Mouse (Mus musculus): ENCODE data around the gene Stxbp5l.
"Not testable (repeated sequence)": the region's sequence is repeated elsewhere in the genome, so short reads cannot be mapped to it uniquely, and the experiment has no call there.

Stxbp5l gene

DNA sequence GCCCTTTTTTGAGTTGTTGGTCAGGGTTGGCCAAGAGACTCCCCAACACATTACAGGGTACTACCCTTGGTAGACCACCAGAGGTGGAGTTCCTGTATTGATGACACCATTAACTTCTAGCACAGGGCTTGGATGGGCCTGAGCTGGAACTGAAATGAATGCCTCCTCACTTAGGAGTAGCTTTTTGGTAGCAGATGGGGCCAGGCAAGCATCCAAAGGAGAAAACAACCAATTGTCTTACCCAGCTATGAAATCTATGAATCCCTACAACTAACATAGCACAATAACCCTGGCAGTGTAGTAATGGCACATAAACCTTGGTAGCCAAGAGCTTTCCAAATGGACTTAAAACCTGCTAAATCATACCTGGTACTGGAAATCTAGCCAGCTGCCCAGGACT lies 111.1 kb downstream of the Stxbp5l start:
- no peak for DNase-seq

DNA sequence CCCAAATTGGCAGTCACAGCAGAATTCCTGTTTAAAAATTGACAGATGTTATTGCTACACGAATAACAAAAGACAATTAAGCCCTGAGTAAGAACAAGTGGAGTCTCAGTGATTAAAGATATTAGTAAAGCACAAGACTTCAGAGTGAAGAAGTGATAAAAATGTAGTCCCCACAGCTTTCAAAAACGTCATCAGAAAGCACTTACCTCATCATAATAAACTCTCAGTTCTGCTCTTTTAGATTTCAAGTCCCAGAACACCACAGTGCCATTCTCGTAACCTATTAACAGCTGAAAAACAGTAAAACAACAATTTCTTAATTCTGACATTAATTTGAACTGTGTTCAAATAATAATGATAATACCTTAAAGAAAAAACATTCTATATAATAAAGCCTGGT lies 123.1 kb downstream of the Stxbp5l start:
- no peak for DNase-seq

DNA sequence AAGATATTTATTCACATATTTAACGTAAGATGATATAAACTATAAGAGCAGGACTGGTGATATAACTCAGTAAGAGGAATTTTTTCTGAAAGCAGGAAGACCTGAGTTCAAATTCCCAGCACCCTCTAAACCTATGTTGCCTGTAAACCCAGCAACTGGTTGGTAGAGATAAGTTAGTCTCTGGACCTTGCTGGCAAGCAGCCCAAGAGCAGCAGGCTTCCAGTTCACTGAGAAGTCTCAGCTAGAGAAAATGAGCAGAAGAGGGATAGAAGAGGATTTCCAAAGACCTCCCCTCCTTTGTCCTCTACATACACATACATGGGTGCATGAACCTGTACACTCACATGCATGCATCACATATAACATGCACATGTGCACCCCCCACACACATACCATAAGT lies 165.6 kb downstream of the Stxbp5l start:
- no peak for DNase-seq

DNA sequence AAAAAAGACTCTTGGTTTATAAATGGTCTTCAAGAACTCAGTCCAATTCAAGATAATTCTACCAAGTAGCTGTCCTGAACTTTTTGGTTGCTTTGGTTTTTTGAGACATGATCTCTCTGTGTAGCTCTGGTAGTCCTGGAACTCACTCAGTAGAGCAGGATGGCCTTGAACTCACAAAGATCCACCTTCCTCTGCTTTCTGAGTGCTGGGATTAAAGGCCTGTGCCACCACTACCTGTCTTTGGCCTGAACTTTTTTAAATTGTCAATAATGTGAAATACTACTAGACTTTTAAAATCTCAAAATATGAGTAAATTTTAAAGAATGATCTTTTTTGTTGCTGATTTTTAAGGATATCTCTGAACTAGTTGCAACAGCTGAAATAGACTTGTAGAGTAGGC lies 176.0 kb downstream of the Stxbp5l start:
- DNase-seq: no peak

DNA sequence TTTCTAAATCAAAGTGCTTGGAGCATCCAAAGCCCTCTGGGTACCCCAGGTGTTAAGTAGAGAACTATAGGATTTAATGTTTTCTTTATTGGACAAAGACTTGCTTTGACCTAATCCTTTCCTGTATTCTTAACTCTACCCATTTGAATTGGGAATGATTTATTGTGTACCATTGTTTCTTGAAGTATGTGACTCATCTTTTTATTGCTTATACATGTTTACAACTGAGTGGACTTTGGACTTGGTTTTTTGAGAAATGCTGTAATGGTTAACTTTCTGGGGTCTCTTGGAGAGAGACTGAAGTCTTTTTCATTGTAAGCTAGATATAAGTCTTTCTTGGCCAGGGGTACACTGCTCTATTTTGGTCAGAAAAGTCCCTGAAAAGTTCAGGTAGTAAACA lies 190.6 kb downstream of the Stxbp5l start:
- no peak for DNase-seq

DNA sequence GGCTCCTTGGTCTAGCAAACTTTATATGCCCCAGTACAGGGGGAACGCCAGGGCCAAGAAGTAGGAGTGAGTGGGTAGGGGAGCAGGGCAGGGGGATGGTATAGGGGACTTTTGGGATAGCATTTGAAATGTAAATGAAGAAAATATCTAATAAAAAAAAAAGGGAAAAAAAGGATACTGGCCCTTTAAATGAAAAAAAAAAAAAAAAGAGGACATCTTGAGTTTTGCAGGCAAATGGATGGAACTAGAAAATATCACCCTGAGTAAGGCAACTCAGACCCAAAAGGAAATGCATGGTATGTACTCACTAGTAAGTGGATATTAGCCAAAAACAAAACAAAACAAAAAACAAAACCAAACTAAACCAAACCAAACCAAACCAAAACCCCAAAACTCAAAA lies 259.6 kb downstream of the Stxbp5l start:
- not testable (repeated sequence) for DNase-seq

DNA sequence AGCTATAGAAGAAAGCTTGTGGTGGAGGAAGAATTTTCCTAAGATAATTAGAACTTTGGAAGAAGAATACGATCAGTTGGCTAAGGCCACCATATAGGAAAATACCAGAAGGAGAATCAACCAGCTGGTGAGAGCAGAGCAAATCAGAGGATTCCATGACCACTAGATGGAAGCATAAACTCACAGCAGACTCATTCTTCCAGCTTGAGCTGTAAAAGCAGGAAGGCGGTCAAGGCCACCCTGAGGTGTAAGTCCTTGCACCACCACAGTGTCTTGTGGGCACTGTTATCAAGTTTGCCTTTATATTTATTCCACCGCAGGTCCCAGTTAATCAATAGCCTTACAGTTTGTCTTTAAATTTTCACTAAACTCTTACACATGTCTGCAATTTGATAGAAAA lies 275.5 kb downstream of the Stxbp5l start:
- peak in 1 of 2 experiments; percentile 2 for DNase-seq

DNA sequence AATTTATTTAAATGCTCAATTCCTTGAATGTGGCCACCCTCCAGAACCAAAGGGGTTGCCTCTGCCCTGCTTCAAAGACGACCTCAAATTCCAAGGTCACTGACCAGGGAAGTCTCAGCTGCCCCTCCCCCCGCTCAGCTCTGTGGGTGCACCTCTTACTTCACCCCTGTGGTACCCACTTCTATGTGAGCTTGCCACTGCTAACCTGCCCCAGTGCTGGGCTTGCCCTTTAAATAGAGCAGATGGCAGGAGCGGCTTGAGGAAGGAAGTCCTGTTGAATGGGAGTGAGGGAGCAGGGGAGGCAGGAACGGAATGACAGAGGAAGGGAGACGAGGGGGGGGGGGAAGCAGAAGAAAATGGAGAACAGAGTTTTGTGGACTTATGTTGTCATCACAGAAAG lies 276.0 kb downstream of the Stxbp5l start:
- no peak for DNase-seq

DNA sequence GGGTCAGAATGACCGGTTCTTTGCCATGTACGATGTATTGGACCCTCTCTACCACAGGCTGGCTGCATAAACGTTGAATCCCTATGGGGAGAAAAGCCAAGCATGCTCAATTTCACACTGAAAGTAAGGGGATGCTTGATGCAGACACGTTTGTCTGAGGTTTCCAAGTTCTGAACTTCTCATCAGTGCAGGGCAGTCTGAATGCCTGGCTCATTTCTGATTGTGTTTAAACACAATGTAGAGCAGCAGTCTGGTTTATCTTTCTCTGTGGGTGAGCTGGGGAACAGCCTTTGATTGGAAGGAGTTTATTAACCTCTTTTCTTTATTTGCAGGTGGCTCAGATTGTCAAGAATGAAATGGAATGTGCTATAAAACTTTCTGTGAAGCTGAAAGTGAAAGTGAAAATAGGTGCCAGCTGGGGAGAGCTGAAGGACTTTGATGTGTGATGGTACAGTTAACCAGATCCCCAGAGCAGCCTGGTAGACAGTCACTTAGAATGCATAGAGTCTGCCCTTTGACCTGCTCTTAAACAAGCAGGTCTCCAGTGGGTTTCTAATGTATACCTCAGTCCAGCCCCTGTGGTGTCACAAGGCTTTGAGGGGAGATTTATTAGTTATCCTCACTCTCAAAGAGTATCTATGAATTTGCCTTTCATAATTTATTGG lies 290.5 kb downstream of the Stxbp5l start:
- DNase-seq: no peak

DNA sequence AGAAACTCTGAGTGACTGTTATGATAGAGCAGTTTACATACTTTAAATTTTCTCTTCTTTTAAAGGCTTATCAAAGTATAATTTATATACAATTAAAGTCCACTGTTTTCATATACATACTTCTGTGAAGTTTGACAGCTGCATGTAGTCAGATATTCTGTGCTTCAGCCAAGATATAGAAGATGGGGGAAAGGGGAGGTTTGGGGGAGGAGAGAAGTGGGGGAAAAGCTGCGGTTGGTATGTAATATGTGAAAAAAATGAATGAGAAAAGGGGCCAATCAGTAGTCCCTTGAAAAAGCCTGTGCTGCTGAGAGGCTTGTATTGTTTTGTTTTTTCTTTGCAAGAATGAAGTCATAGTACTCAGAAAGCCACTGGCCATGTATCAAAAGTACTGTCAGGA lies 295.1 kb downstream of the Stxbp5l start:
- DNase-seq: no peak

DNA sequence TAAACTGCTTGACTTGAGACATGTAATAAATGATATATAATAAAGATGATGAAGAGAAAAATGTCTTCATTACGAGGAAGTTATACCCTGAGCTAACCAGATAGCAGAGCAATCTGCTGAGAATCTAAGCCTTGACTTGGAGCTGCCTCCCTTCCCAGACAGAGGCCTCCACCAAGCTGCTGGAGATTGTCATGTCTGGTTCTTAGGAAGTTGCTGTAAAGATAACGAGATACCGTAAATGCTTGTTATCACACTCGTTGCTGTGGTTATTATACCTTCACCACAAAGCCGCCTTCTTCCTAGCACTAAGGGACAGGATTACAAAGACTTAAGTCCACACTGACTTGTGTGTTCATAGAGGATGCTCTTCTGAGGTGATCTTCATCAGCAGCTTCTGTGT lies 312.4 kb downstream of the Stxbp5l start:
- DNase-seq: no peak

All from lung, adult 18-20 months (tissue).